Mouse (Mus musculus): ENCODE data around the gene Krt86. TPM values are rescaled to one million over a fixed set of nuclear protein-coding genes. Genes with fewer than 3 reads are reported as not detected.

Krt86 gene
- total and polyA plus RNA-seq, 3 experiments, result not detected

- in situ Hi-C loops (cut with MboI; ENCODE audit: low pct_ligation_motif_present, low pct_unique_long_range_greater_than_20kb, low sequenced_read_pairs) (loop anchor here (5.0 kb wide), 1 partner anchor 153 kb away; no protein-coding TSS in a partner anchor), dilution Hi-C loops (cut with MboI; ENCODE audit: extremely low pct_ligation_motif_present, extremely low pct_unique_long_range_greater_than_20kb, low sequenced_read_pairs) (no loop called here)
- Histone ChIP-seq H3K36me3 (replicated peaks in 1 of 2; ENCODE audit: control insufficient read depth in 1 of 2, insufficient read depth in 1 of 2, low read length in 1 of 2) (no peaks in the 10 kb centered on the region), H3K4me1 (ENCODE audit: control insufficient read depth in 1 of 2, insufficient read depth in 2 of 2) (no peaks in the 10 kb centered on the region), H3K9ac (ENCODE audit: insufficient read depth, low read depth) (no peak overlapping the region), H3K9me3 (replicated peaks; ENCODE audit: low read length) (no peaks in the 10 kb centered on the region), H3K4me2 (ENCODE audit: insufficient read depth, low read depth, poor library complexity, severe bottlenecking) (no peak overlapping the region), H3K27ac (ENCODE audit: insufficient read depth, low read depth) (no peak overlapping the region), H3K79me2 (replicated peaks; ENCODE audit: control insufficient read depth, extremely low read depth, insufficient read depth, poor library complexity, severe bottlenecking) (no peaks in the 10 kb centered on the region), H3K4me3 (replicated peaks in 1 of 3; ENCODE audit: low read depth in 2 of 3, low read length in 2 of 3, poor library complexity in 1 of 3) (no peak overlapping the region), H3K27me3 (replicated peaks) (peaks cover 90% of the 10 kb centered on the region)
- no peak for DNase-seq (ENCODE audit: extremely low read depth)
- no peak for TF ChIP-seq E2F4 (IDR thresholded peaks at IDR 0.05; ENCODE audit: insufficient replicate concordance, low read depth, low read length)
- TF ChIP-seq BHLHE40 (IDR thresholded peaks at IDR 0.05; ENCODE audit: low read depth, low read length), result no peak
- no peak for TF ChIP-seq RAD21 (IDR thresholded peaks at IDR 0.05; ENCODE audit: low read depth, low read length)
- TF ChIP-seq MXI1 (IDR thresholded peaks at IDR 0.05; ENCODE audit: low read depth, low read length), result no peak
- TF ChIP-seq NELFE (IDR thresholded peaks at IDR 0.05; ENCODE audit: low read depth, low read length), result no peak
- TF ChIP-seq SIN3A (IDR thresholded peaks at IDR 0.05; ENCODE audit: low read length), result no peak
- TF ChIP-seq GABPA (IDR thresholded peaks at IDR 0.05; ENCODE audit: insufficient replicate concordance, low read depth, low read length), result no peak
- no peak for TF ChIP-seq MAX (IDR thresholded peaks at IDR 0.05; ENCODE audit: low read length)
- TF ChIP-seq IRF4 (IDR thresholded peaks at IDR 0.05; ENCODE audit: low read depth, low read length), result no peak
- no peak for TF ChIP-seq CTCF (conservative IDR thresholded peaks at IDR 0.05 in 1 of 2, IDR thresholded peaks at IDR 0.05 in 1 of 2; ENCODE audit: low read depth in 2 of 2, low read length in 2 of 2)
- TF ChIP-seq MAZ (IDR thresholded peaks at IDR 0.05; ENCODE audit: low read depth, low read length), result no peak
- TF ChIP-seq CHD1 (IDR thresholded peaks at IDR 0.05; ENCODE audit: low read depth, low read length), result no peak
- no peak for TF ChIP-seq MEF2A (IDR thresholded peaks at IDR 0.05; ENCODE audit: borderline replicate concordance, low read depth, low read length)
- no peak for TF ChIP-seq MAFK (IDR thresholded peaks at IDR 0.05; ENCODE audit: insufficient replicate concordance, low read length)
- TF ChIP-seq ELF1 (IDR thresholded peaks at IDR 0.05; ENCODE audit: low read depth, low read length), result no peak
- TF ChIP-seq ZKSCAN1 (IDR thresholded peaks at IDR 0.05; ENCODE audit: borderline replicate concordance, low read depth, low read length), result no peak
- TF ChIP-seq CHD2 (IDR thresholded peaks at IDR 0.05; ENCODE audit: low read length), result no peak
- no peak for TF ChIP-seq EP300 (IDR thresholded peaks at IDR 0.05; ENCODE audit: low read length)
- no peak for TF ChIP-seq JUN (IDR thresholded peaks at IDR 0.05; ENCODE audit: insufficient read depth, low read depth, low read length)
- no peak for TF ChIP-seq ZNF384 (IDR thresholded peaks at IDR 0.05; ENCODE audit: low read depth, low read length)
Observed at GRCm38 (mm10) chr15:101495266-101495665, 22.0 kb downstream of the Krt86 start.

GRCm38 (mm10) chr15:101497181-101497580, 23.9 kb downstream of the Krt86 start:
- in situ Hi-C loops (cut with MboI; ENCODE audit: low pct_ligation_motif_present, low pct_unique_long_range_greater_than_20kb, low sequenced_read_pairs) (loop anchor here (5.0 kb wide), 1 partner anchor 155 kb away; no protein-coding TSS in a partner anchor), dilution Hi-C loops (cut with MboI; ENCODE audit: extremely low pct_ligation_motif_present, extremely low pct_unique_long_range_greater_than_20kb, low sequenced_read_pairs) (no loop called here)
- TF ChIP-seq MYC (IDR thresholded peaks at IDR 0.05; ENCODE audit: low read depth, low read length), result no peak
- peak; percentile 66 for TF ChIP-seq SMC3 (IDR thresholded peaks at IDR 0.05; ENCODE audit: low read depth, low read length)
- peak in 1 of 2 experiments; percentile 65; a peak in 2 of 4 replicates for TF ChIP-seq CTCF (conservative IDR thresholded peaks at IDR 0.05 in 1 of 2, IDR thresholded peaks at IDR 0.05 in 1 of 2; ENCODE audit: low read depth in 2 of 2, low read length in 2 of 2)
- TF ChIP-seq NELFE (IDR thresholded peaks at IDR 0.05; ENCODE audit: low read depth, low read length), result no peak
- no peak for TF ChIP-seq E2F4 (IDR thresholded peaks at IDR 0.05; ENCODE audit: insufficient replicate concordance, low read depth, low read length)
- no peak for TF ChIP-seq RCOR1 (conservative IDR thresholded peaks at IDR 0.05; ENCODE audit: low read depth, low read length)
- no peak for TF ChIP-seq ELF1 (IDR thresholded peaks at IDR 0.05; ENCODE audit: low read depth, low read length)
- TF ChIP-seq MAZ (IDR thresholded peaks at IDR 0.05; ENCODE audit: low read depth, low read length), result no peak
- TF ChIP-seq CHD2 (IDR thresholded peaks at IDR 0.05; ENCODE audit: low read length), result no peak
- no peak for TF ChIP-seq HCFC1 (IDR thresholded peaks at IDR 0.05; ENCODE audit: low read depth, low read length)
- no peak for TF ChIP-seq KAT2A (IDR thresholded peaks at IDR 0.05; ENCODE audit: insufficient replicate concordance, low read length)
- TF ChIP-seq RAD21 (IDR thresholded peaks at IDR 0.05; ENCODE audit: low read depth, low read length), result peak; percentile 35
- TF ChIP-seq SIN3A (IDR thresholded peaks at IDR 0.05; ENCODE audit: low read length), result no peak
- TF ChIP-seq ZC3H11A (IDR thresholded peaks at IDR 0.05; ENCODE audit: low read depth, low read length), result no peak
- no peak for TF ChIP-seq USF2 (conservative IDR thresholded peaks at IDR 0.05; ENCODE audit: low read depth, low read length)
- no peak for TF ChIP-seq JUN (IDR thresholded peaks at IDR 0.05; ENCODE audit: insufficient read depth, low read depth, low read length)
- no peak for TF ChIP-seq ZNF384 (IDR thresholded peaks at IDR 0.05; ENCODE audit: low read depth, low read length)
- TF ChIP-seq MAX (IDR thresholded peaks at IDR 0.05; ENCODE audit: low read length), result no peak
- TF ChIP-seq TBP (conservative IDR thresholded peaks at IDR 0.05; ENCODE audit: low read depth, low read length), result no peak
- no peak overlapping the region for H3K9ac ChIP-seq (ENCODE audit: insufficient read depth, low read depth)
- peak; percentile 20 for DNase-seq (ENCODE audit: extremely low read depth)
- no peaks in the 10 kb centered on the region for H3K4me1 ChIP-seq (ENCODE audit: control insufficient read depth in 1 of 2, insufficient read depth in 2 of 2)
- no peaks in the 10 kb centered on the region for H3K36me3 ChIP-seq (replicated peaks in 1 of 2; ENCODE audit: control insufficient read depth in 1 of 2, insufficient read depth in 1 of 2, low read length in 1 of 2)
- H3K4me2 ChIP-seq (ENCODE audit: insufficient read depth, low read depth, poor library complexity, severe bottlenecking), result no peak overlapping the region
- no peak overlapping the region for H3K4me3 ChIP-seq (replicated peaks in 1 of 3; ENCODE audit: low read depth in 2 of 3, low read length in 2 of 3, poor library complexity in 1 of 3)
- no peaks in the 10 kb centered on the region for H3K9me3 ChIP-seq (replicated peaks; ENCODE audit: low read length)
- no peak overlapping the region for H3K27ac ChIP-seq (ENCODE audit: insufficient read depth, low read depth)
- H3K27me3 ChIP-seq (replicated peaks), result peaks cover 92% of the 10 kb centered on the region
- H3K79me2 ChIP-seq (replicated peaks; ENCODE audit: control insufficient read depth, extremely low read depth, insufficient read depth, poor library complexity, severe bottlenecking), result no peaks in the 10 kb centered on the region

All from CH12.LX (cell line).